Mouse (Mus musculus) thymus, adult 18-20 months (tissue): ENCODE measurements around the gene Gpank1.

Experiments used
- DNase-seq, 2 experiments: peaks; one replicate each; pipeline ENCODE4 v3.0.0; 2022; ENCODE audit warnings: mixed read lengths in 2 of 2

Gene Gpank1

DNA sequence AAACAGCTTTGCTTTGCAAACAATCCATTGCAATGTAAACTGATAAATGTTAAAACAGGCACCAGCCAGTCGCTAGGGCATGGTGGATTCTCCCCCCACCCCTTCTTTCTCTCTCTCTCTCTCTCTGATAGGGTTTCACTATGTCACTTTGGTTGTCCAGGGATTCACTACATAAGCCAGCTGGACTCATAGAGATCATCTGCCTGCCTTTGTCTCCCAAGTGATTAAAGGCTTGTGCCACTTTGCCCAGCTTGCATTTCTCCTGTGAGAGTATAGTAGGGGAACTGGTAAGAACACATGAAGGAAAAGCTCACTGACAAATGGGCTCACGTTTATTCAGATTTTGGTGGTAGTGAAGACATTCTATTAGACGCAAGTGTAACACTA, 10.9 kb downstream of the Gpank1 start:
- DNase-seq = no peak

DNA sequence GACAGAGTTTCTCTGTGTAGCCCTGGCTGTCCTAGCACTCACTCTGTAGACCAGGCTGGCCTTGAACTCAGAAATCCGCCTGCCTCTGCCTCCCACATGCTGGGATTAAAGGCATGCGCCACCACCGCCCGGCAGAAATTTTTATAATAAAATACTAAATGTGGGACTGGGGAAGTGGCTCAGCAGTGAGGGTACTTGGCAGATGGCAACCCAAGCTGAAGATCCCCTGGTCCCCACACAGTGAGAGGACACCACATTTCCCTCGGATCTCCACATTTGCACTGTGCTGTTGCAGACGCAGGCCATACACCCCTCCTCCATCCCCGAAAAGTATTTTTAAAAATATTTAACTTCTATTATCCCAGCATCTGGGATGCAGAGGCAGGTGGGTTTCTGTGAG, 12.3 kb downstream of the Gpank1 start:
- DNase-seq = no peak

DNA sequence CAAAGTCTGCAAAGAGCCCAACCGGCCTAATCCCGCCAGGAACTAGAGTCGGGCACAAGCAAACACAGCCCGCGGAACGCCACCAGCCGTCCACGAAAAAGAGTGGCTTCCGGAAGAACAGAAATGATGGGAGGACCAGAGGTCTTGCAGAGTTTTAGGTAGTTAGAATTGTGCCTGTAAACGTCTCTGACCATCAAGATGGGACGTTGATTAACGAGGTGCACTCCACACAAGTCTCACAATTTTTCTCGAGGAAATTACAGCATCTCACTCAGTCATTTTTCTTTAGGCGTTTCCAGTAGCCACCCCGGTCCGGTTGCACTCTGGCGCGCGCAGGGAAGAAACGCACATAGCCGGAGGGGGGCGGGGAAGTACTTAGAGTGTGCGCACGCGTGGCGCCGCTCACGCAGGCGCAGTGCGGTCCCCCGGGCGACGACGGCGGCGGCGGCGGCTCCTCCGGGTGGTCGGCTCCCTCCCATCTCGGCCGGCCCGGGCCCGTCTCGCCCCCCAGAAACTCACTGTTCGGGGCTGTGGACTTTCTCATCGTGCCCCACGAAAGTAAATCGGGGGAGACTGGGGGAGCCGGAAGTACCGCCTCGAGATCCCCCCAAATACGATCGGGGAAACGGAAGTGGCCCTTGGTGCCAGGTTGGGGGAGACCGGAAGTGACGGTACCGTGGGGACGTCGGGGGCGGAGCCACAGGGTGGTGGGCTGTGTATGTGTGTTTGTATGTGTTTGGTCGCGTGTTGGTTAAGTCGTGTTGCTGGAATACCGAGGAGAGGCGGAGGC, 13.7 kb downstream of the Gpank1 start, which contains the start of gene Bag6:
TSS of gene Bag6 (plus strand) at position 378 of the 790 bp plus-strand sequence.
- DNase-seq = peak; percentile 84 to 90

DNA sequence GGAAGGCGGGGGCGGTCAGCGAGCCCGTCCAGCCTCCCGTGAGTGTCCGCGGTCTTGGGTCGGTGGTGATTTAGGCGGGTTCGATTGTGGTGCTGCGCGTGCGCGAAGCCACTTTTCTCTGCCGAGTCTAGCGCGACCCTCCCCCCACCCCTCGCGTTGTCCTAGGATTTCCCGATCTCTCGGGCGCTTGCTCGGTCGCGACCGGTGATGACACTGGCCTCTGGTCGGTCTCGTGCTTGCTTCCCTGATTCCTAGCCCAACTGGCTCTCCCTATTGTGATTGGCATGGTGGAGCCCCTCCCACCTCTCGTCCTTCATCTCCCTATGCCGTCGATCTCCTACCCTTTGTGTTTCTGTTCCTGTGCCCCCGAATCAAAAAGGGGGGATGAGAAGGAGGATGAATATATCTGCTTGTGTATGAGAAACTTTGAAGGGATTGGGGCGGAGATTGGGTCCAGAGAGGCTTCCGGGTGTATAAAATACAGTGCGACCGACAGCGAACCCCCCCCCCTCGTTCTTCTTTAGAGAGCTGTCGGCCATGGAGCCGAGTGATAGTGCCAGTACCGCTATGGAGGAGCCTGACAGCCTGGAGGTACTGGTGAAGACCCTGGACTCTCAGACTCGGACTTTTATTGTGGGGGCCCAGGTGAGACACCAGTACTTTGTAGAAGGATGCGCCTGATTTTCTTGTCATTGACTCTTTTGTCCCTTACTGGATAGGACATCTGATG, 14.5 kb downstream of the Gpank1 start:
- no peak for DNase-seq

DNA sequence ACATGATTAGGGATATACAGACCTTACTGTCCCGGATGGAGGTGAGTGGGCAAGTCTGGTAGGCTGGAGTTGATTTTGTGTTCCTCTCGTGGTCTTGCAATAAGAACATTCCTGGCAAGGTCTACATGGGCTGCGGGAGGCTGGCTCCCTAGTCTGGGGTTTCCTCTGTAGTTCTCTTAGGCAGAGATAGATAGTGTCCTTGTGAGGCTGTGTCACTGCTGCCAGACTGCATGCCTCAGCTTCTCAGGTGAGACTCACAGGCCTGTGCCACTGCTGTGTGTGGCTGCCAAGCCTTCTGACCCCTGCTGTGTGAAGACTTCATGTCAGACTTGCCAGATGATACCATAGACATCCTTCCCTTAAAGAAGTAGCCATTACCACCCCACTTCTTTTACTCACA, 18.0 kb downstream of the Gpank1 start:
- no peak for DNase-seq

DNA sequence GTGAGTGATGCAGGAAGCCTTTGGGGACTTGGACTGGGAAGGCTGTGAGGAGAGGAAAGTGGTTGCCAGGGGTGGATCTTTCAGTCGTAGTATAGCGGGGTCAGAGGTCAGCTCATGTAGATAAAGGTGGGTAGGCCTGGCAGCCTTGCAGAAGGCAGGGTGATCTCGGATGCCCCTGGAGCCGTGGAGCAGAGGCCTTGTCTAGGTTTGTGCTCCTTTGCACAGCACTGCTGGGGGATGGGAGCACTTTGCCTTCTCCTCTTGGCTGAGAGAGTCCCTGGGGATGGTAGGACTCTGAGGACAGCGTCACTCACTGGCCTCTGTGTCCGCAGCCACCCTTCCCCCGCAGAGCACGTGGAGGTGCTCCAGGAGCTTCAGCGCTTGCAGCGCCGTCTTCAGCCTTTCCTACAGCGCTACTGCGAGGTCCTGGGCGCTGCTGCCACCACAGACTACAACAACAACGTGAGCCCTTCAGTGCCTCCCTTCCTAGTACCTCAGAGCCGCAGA, 19.3 kb downstream of the Gpank1 start:
- DNase-seq = no peak

DNA sequence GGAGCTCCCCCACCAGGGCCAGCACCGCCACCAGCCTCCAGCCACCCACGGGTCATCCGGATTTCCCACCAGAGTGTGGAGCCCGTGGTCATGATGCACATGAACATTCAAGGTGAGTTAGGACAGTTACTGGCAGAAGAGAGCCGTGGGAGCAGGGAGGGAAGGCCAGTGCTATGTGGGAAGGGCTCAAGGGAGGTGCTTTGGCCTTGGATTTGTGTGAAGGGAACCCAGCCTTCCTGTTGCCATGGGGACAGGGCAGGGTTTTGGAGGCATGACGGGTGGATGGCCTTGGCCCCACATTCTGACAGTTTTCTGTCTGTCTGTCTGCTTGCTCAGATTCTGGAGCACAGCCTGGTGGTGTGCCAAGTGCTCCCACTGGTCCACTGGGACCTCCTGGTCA, 20.7 kb downstream of the Gpank1 start:
- no peak for DNase-seq

DNA sequence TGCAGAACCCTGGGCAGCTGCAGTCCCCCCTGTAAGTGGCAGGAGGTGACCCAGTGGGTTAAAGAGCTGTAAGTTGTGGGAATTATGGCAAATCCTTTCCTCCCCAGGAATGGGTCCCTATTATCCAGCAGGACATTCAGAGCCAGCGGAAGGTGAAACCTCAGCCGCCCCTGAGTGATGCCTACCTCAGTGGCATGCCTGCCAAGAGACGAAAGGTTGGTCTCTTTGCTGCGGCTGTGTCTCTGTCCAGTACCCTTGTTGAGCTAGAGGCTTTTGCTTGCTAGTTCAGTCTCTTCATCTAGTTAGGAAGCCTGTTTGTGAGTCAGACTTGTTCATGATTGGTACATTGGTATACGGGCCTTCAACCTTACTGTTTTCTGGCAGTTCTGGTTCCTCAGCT, 24.9 kb downstream of the Gpank1 start:
- DNase-seq = no peak

DNA sequence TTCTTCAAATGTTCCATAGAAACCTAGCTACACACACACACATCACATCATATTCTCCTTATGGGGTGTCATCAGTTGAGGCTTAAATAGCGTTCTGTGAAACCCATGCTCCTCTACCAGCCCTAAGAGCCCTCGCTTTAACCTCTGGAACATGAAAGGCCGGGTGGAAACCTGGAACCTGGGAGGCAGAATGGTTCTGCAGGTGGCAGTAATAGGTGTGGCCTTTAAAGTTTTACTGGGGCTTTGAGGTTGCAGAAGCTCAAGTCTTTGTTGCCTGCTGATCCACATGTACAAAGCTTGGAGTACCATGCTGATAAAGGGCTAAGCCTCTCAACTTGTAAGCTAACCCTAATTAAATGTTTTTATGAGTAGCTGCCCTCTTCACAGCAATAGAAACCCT, 26.1 kb downstream of the Gpank1 start:
- no peak for DNase-seq

DNA sequence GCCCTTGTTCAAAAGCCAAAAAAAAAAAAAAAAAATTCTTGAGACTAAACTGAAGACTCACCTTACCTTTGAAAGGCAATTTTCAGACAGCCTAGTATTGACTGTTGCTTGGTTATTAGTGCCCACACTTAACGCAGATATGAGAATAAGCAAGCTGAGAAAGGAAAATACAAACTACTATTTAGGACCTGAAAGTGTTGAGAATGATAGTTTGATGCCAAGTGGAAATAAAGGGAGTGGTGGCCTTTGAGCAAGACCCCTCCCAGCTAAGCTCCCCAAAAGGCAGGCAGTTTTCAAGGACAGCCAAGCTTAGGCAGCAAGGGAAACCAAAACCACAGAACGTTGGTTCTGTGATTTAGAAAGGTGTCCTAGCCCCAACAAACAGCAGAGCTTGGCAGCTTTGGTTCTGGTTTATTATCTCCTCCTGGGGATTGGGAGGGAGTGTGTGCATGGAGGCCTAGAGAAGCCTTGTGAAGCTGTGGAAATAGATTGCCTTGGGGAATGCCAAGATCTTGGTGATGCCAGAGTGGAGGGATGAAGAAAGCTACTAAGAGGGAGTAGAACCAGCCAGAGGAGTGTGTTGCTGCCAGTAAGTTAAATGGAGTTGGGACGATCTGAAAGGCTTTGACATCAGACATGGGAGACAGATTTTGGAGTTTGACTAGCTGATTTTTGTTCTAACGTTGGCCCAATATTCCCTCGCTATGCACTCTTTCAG, 26.8 kb downstream of the Gpank1 start:
- DNase-seq = no peak

DNA sequence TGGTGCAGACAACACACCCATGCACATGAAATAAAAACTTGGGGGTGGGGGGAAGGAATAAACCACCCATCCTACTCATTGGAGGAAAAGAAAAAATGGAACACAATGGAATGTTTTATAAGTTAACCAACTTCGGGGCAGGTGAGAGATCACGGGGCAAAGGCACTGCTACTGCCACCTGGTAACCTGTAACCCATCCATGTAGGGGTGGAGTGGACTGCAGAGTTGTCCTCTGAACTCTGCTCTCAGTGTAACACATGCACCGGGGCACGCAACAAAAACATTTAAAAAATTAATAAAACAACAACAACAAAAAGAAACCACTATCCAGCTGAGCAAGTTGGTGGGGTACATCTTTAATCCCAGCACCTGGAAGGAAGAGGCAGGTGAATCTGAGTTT, 30.9 kb downstream of the Gpank1 start:
- no peak for DNase-seq

DNA sequence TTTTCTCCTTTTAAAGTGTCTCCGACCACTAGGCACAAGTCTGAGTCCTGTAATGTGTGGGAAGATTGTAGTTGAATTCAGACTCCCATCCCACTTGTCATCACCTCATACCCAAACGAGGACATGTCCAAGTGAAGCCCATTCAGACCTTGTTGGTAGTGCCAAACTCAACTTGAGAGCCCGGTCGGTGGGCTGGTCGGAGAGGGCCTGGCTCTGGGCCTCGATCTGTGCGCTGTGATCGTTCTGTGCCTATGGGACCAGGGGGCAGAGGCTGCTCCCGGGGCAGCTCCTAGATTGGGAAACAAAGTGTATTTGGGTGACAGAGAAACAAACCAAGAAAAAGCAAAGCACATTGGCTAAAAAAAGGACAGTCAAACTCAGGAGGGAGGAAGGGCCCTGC, 31.8 kb downstream of the Gpank1 start:
- DNase-seq = no peak

DNA sequence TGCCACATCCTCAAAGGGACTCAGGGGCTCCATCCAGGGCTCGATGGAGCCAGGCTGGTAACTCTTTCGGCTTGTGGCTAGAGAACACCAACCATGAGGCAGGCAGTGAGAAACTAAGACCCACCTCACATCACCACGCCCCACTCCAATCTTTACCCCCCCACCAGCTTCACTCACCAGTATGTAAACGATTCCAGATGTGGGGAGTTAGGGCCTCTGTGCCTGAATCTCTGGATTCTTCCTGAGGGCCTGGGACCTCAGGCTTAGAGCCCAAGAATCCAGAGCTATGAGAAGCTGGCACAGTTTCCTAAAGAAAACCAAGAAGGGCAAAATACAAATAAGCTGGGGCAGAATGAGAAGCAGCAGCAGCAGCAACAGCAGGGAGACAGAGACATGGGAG, 32.7 kb downstream of the Gpank1 start:
- no peak for DNase-seq

DNA sequence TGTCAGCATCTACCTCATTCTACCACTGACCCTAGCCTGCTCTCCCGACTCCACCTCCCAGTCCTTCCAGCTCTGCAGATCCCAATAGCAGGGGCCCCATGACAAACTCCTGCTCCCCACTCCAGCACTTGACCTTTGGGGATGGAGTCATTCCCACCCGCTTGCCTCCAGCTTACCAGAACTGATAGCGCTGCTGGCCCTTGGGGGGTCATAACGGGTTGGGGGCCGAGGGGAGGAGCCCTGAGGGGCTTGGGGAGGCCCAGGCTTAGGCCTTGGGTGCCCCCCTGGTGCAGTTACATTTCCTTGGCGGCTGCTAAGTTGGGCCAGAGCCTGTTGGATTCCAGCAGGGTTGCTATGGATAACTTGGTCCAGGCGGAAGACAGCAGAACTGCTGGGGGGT, 33.4 kb downstream of the Gpank1 start:
- DNase-seq = no peak

DNA sequence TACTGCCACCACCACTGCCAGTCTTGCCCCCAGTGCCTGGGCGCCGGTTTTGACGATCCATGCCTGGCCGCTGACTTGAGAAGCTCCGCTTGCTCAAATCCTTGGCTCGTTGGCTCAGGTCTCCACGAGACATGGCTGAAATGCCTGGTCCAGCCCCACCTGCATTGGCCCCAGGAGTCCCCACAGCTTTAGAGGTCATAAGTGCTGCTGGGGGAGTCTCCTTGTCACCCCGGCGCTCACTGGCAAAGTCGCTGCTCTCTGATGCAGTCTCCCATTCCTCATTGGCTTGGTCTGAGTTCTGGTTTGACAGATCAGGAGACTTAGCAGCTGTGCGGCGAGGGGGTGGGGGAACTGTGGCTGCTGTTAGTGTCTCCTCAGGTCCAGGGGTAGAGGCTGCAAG, 34.2 kb downstream of the Gpank1 start:
- DNase-seq = no peak

DNA sequence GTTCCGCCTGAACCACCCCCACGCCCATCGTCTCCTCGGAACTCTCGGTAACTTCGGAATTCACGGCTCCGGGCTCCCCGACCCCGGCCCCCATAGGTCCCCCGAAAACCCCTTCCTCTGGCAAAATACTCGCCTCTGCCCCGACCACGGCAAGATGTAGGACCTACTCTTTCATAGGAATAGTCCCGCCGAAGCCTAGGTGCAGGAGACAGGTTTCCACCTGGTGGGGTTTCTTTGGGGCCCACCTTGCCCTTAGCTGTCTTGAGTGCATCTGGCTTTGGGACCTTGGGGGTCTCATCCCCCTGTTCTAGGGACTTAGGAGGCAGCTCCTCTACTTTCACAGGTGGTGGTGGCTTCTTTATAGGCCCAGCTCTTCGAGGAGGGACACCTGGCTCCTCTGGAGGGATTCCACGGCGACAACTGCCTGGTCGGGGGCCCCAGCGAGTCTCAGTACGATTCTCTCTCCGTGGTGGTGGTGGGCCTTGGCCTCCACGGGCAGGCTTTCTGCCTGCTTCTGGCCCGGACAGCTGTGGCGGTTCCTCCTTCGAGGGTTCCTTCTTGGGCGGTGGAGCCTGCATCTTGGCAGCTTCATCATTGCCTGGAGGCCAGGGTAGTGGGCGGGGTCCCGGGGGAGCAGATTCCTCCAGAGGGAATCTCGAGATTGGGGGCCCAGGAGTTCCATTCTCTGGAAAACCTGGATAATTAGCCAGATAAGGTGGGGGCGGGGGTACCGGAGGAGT, 35.4 kb downstream of the Gpank1 start:
- no peak for DNase-seq

DNA sequence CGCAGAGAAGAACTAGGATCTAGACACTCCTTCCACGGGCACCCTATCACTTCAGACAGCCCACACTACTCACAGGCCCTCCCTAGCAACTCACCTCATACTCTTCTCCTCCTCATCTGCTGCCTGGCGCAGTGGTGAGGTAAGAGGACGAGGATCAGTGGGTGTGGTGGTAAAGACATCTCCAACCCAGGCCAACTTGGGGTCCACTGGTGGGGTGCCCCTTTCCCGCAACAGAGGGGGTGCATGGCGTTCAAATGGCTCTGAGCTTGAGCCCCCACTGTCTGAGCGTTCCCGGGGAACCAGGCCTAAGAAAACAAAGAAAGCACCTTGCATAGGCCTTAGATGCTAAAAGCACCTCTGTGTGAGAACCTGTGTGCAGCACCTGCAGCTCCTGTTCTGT, 36.0 kb downstream of the Gpank1 start:
- DNase-seq = no peak

DNA sequence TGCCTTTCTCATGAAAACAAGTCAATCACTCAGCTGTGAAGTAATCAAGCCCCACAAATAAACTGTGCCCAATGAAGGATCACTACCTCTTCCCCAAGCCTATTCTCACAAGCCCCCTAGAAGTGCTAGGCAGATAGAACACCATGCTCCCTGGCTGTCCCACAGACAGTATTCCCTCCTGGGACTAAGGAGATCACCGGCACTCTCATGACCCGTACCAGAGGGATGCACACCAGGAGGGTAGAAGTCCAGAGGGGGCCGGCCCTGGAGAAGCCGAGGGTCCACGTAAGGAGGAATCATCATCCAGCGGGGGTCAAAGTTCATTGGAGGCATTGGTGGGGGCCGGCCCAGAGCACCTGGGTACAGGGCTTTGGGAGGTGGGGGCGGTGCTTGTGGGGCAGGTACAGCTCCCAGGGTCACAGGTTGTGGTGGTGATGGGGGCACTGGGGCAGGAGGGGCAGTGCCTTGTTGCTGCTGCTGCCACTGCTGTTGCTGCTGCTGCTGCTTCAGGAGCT, 36.5 kb downstream of the Gpank1 start:
- DNase-seq = no peak

DNA sequence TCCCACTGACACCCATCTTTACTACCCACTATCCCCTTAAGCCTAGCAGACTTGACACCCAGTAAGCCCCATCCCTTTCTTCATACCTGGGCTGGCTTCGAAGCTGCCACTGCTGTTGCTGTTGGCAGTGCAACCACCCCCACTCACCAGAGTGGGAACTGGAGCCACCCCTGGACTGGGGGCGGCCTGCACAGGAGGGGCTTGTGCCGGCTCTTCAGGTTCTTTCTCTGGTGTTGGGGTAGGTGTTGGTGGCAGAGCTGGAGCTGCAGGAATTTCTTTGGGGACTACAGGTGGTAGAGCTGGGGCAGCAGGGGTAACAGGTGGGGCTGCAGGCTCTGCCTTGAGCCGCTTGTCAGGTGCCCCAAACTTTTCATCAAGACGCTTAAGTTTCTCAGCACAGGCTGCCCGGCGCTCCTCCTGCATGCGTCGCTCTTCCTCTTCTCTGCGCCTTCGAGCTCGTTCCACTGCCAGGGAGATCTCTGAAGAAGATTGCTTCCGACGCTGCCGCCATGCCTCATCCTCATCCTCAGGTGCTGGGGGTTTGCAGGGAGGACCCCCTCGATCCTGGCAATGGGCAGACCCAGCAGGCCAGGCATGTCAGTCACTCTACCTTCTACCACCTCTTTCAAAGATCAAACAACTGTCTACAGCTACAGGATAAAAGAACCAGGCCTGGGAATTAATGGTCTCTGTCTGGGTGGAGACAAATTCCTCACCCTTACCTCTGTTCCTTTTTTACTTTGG, 37.8 kb downstream of the Gpank1 start:
- DNase-seq = no peak

DNA sequence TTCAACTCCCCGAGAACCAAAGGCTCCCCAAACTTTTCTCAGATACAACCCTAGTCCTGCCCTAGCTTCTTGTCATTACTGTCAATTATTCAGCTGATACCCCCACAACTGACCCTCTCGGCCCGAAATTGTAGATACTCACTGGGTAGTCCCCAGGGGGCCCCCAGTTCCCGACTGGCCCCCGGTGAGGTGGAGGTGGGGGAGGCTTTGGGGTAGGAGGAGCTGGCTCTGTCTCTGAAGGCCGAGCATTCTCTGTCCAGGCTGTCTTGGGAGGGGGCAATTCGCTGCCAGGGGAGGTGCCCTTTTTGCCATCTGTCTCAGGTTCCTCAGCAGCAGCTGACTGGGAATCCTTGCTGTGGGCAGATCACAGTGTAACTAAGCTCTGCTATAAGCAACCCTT, 38.4 kb downstream of the Gpank1 start:
- DNase-seq = no peak

DNA sequence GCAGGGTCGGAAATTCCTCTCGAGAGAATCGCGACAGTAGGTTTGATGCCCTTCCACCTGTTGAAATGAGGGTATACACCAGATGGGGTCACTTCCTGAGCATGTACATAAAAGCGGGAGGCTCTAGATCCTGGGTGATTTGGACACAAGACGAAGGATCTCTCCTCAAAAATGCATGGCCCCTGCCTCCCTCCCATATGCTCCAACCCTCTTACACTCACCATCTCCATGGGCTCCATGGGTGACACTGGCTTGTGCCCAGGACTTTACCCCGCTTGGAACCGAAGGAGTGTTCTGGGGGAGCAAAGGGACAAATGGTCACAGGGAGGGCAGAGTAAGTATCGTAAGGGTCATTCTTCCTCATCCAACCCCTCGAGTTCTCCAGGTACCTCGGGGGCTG, 40.2 kb downstream of the Gpank1 start:
- DNase-seq = no peak

DNA sequence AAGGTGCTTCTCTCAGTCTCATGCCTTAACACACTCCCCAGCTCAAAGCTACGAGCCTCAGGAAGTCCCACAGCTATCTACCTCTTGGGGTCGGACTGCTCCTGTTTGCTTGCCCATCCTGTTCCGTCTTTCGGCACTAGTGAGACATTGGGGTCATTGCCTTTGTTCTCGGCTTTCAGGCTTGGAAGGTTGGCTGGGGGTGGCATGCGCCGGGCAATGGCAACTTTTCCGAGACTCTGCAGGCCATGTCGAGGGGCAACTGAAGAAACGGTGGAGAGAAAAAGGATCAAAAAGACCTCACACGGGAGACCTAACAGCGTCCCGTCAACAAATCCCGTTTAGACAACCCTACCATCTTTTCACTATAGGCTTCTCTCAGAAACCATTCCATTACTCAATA, 40.9 kb downstream of the Gpank1 start:
- no peak for DNase-seq
